Mouse (Mus musculus) hindbrain, postnatal 0 days (tissue): ENCODE measurements around the gene Ankrd52. TPM values are rescaled to one million over a fixed set of nuclear protein-coding genes. Genes with fewer than 3 reads are reported as not detected.
A peak's percentile ranks its signal among the peaks of the same experiment; 100 is the strongest.

ENCODE experiments used
- ATAC-seq: fragments of 200-750 bp; cut with Nextera tagmentation; 2 replicates; pipeline ENCODE4 v1.8.0; 2017; ENCODE audit warnings: mild to moderate bottlenecking, moderate TSS enrichment, moderate library complexity
- DNase-seq: peaks from one replicate; pipeline ENCODE4 v3.0.0-alpha.2; 2015; ENCODE audit warnings: low spot score
- H3K27ac ChIP-seq: fragments of 300-500 bp; sonication (generic); 2 replicates; pipeline ENCODE4 v1.5.1; 2014; ENCODE audit warnings: mild to moderate bottlenecking
- H3K27me3 ChIP-seq: fragments of 300-500 bp; sonication (generic); 2 replicates; pipeline ENCODE4 v1.6.1; 2014; ENCODE audit warnings: low read length, mixed read lengths; ENCODE audit not compliant: insufficient read depth
- H3K36me3 ChIP-seq: fragments of 300-500 bp; sonication (generic); 2 replicates; pipeline ENCODE4 v1.6.1; 2014; ENCODE audit warnings: low read length, mixed read lengths; ENCODE audit not compliant: insufficient read depth
- H3K4me1 ChIP-seq: fragments of 300-500 bp; sonication (generic); 2 replicates; pipeline ENCODE4 v1.6.1; 2014; ENCODE audit warnings: antibody characterized with exemption, low read length, mixed read lengths; ENCODE audit not compliant: insufficient read depth
- H3K4me2 ChIP-seq: fragments of 300-500 bp; sonication (generic); 2 replicates; pipeline ENCODE4 v1.6.1; 2014; ENCODE audit warnings: low read depth, mild to moderate bottlenecking, low read length, moderate library complexity, mixed read lengths
- H3K4me3 ChIP-seq: fragments of 300-500 bp; sonication (generic); 2 replicates; pipeline ENCODE4 v1.5.1; 2014; ENCODE audit warnings: low read length
- H3K9ac ChIP-seq: fragments of 300-500 bp; sonication (generic); replicated peaks from 2 replicates; pipeline ENCODE4 v1.6.1; 2014; ENCODE audit warnings: mild to moderate bottlenecking, low read length, moderate library complexity, mixed read lengths
- H3K9me3 ChIP-seq: fragments of 300-500 bp; sonication (generic); 2 replicates; pipeline ENCODE4 v1.6.1; 2016; ENCODE audit warnings: low read length, mixed read lengths
- CTCF ChIP-seq: IDR thresholded peaks from 2 replicates; pipeline ENCODE4 v1.5.1; 2016; ENCODE audit warnings: antibody characterized with exemption, control low read depth, low read depth
- WGBS: fragments of 180-500 bp; shearing (Covaris S2); extraction: QIAGEN DNeasy Blood & Tissue Kit; methylation state at CpG from one replicate; pipeline ENCODE4 v1.1.7; 2014; 5-methylcytosine and 5-hydroxymethylcytosine counted together
- polyA plus RNA-seq: library from polyadenylated mRNA; unstranded; fragments of >200 nt; fragmentation: Nextera tagmentation; extraction: Ambion mirVana; gene quantifications from 2 replicates; pipeline ENCODE4 v1.2.1, GENCODE M21; 2015
- total RNA-seq: library from RNA; depleted of rRNA; stranded (reverse); fragments of >200 nt; gene quantifications from 2 replicates; pipeline ENCODE4 v1.2.3, GENCODE M21; 2014

The Ankrd52 gene
- total and polyA plus RNA-seq, 2 experiments from 2014 or later: 10.6 to 38.8 TPM

GRCm38 (mm10) chr10:128337306-128338181 lies 39.4 kb upstream of the Ankrd52 start, which contains the start of gene Cs:
Cs (plus strand) TSS chr10:128337734.
- H3K4me1 ChIP-seq: peaks cover 10% of the 10 kb centered on the region; the same call in 1 of the 2 replicates
- TF ChIP-seq CTCF: no peak
- ATAC-seq (peak; percentile 99), DNase-seq (peak; percentile 98)
- H3K4me3 ChIP-seq: peak within 1 kb of the TSS; percentile 97
- H3K9me3 ChIP-seq: no peaks in the 10 kb centered on the region
- H3K4me2 ChIP-seq: peak within 1 kb of the TSS; percentile 92
- no peaks in the 10 kb centered on the region for H3K36me3 ChIP-seq
- no peaks in the 10 kb centered on the region for H3K27me3 ChIP-seq
- WGBS: 1% methylated on average over 61 of the region's 61 CpGs
- H3K27ac ChIP-seq: peak within 1 kb of the TSS; percentile 95
- H3K9ac ChIP-seq: peak within 1 kb of the TSS; percentile 87

GRCm38 (mm10) chr10:128338415-128338814 lies 38.5 kb upstream of the Ankrd52 start:
- H3K36me3 ChIP-seq: no peaks in the 10 kb centered on the region
- no peaks in the 10 kb centered on the region for H3K27me3 ChIP-seq
- peaks cover 10% of the 10 kb centered on the region; the same call in 1 of the 2 replicates for H3K4me1 ChIP-seq
- no peak for TF ChIP-seq CTCF
- peak overlapping the region; percentile 97 for H3K4me3 ChIP-seq
- H3K9ac ChIP-seq: peak overlapping the region; percentile 87
- H3K27ac ChIP-seq: peak overlapping the region; percentile 95
- DNase-seq (no peak), ATAC-seq (no peak)
- 20% methylated on average over 5 of the region's 5 CpGs for whole genome bisulfite sequencing
- H3K9me3 ChIP-seq: no peaks in the 10 kb centered on the region
- H3K4me2 ChIP-seq: peak overlapping the region; percentile 92

- DNase-seq (no peak), ATAC-seq (no peak)
- Histone ChIP-seq H3K4me1 (peaks cover 10% of the 10 kb centered on the region; the same call in 1 of the 2 replicates), H3K27me3 (no peaks in the 10 kb centered on the region), H3K4me2 (peak overlapping the region; percentile 92), H3K36me3 (no peaks in the 10 kb centered on the region), H3K9me3 (no peaks in the 10 kb centered on the region), H3K4me3 (peak overlapping the region; percentile 97; the same call in 1 of the 2 replicates), H3K9ac (peak overlapping the region; percentile 87; the same call in 1 of the 2 replicates), H3K27ac (no peak overlapping the region)
- TF ChIP-seq CTCF: no peak
- 52% methylated on average over 2 of the region's 2 CpGs for WGBS
Measured at GRCm38 (mm10) chr10:128338948-128339347, 38.0 kb upstream of the Ankrd52 start.

GRCm38 (mm10) chr10:128340257-128340656 lies 36.7 kb upstream of the Ankrd52 start:
- no peak for DNase-seq
- Histone ChIP-seq H3K4me2 (no peak overlapping the region), H3K9ac (no peak overlapping the region), H3K27ac (no peak overlapping the region), H3K4me1 (peaks cover 14% of the 10 kb centered on the region), H3K36me3 (no peaks in the 10 kb centered on the region), H3K4me3 (no peak overlapping the region), H3K27me3 (no peaks in the 10 kb centered on the region), H3K9me3 (no peaks in the 10 kb centered on the region)
- 82% methylated on average over 2 of the region's 2 CpGs for WGBS
- peak; percentile 24; the same call in 1 of the 2 replicates for TF ChIP-seq CTCF
- ATAC-seq: no peak

- H3K27ac ChIP-seq: peak overlapping the region; percentile 64
- peaks cover 14% of the 10 kb centered on the region for H3K4me1 ChIP-seq
- no peak overlapping the region for H3K4me3 ChIP-seq
- DNase-seq: no peak
- H3K27me3 ChIP-seq: no peaks in the 10 kb centered on the region
- H3K36me3 ChIP-seq: no peaks in the 10 kb centered on the region
- no peaks in the 10 kb centered on the region for H3K9me3 ChIP-seq
- 73% methylated on average over 1 of the region's 1 CpGs for WGBS
- no peak for TF ChIP-seq CTCF
- H3K9ac ChIP-seq: no peak overlapping the region
- no peak for ATAC-seq
- H3K4me2 ChIP-seq: no peak overlapping the region
Measured at GRCm38 (mm10) chr10:128343436-128343835, 33.5 kb upstream of the Ankrd52 start.

GRCm38 (mm10) chr10:128344568-128345275 lies 32.2 kb upstream of the Ankrd52 start:
- Histone ChIP-seq H3K27me3 (no peaks in the 10 kb centered on the region), H3K36me3 (no peaks in the 10 kb centered on the region), H3K4me1 (peaks cover 7% of the 10 kb centered on the region; the same call in 1 of the 2 replicates), H3K27ac (peak overlapping the region; percentile 60), H3K9me3 (no peaks in the 10 kb centered on the region), H3K9ac (no peak overlapping the region), H3K4me3 (peak overlapping the region; percentile 1; the same call in 1 of the 2 replicates), H3K4me2 (peak overlapping the region; percentile 24)
- TF ChIP-seq CTCF: no peak
- ATAC-seq: peak; percentile 70
- 42% methylated on average over 7 of the region's 7 CpGs for WGBS
- DNase-seq: peak; percentile 81
